In the genomic region with DNA sequence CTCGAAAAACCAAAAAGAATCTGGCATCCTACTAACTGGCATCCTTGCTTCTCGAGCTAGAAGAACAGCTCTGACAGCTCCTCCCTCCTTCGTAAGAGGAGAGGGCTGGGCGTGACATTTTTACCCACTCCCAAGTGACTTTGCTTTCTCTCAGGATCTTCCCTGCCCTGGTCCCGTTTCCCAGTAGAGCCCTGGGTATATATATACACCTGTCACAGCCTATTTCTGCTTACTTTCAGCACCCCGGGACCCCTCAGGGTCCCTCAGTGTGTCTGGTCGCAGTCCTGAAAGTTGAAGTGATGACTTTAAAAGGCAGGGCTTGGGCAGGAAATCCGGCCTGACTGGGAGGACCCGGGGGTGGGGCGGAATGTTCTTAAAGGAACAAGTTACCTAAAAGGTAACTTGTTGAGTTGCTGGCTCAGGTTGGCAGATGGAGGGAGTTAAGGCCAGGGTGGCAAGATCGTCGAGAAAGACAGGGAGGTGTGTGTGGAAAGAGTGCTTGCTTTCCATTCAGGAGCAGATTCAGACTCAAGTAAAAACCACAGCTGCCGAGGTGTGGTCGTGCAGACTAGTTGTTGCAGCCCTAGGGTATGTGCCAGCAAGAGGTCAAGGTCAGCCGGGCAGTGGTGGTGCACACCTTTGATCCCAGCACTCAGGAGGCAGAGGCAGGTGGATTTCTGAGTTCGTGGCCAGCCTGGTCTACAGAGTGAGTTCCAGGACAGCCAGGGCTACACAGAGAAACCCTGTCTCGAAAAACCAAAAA, we compare ENCODE assay signal across 7 mouse cellular contexts. TPM values are rescaled to one million over a fixed set of nuclear protein-coding genes. Genes with fewer than 3 reads are reported as not detected.
DNase-seq lines count a peak whose midpoint lies in the region; ATAC-seq and TF ChIP-seq lines count a peak whose summit lies in the region.

A gene (minus strand): TSS at position 312 of the 763 bp plus-strand sequence.

- peak; percentile 95 for ATAC-seq in inflammation-experienced regulatory T-cells, adult 6 months
- no peak for ATAC-seq in midbrain, embryonic 12.5 days (ENCODE audit: low FRiP score, low read depth)

- peak; percentile 34; the same call in 1 of the 2 replicates for TF ChIP-seq POLR2A in small intestine, adult 2 months (IDR thresholded peaks at IDR 0.05; ENCODE audit: low read depth, low read length)

- peak within 1 kb of the TSS; percentile 61; the same call in 1 of the 2 replicates for H3K27ac ChIP-seq in limb, embryonic 10.5 days
- no peak within 1 kb of the TSS for H3K27ac ChIP-seq in midbrain, embryonic 12.5 days (replicated peaks)
- peak within 1 kb of the TSS; percentile 35 for H3K27ac ChIP-seq in small intestine, adult 2 months (ENCODE audit: insufficient read depth, low read depth, low read length)

- peak within 1 kb of the TSS; percentile 62 for H3K4me3 ChIP-seq in limb, embryonic 10.5 days
- H3K4me3 ChIP-seq in midbrain, embryonic 12.5 days, result peak within 1 kb of the TSS; percentile 42
- H3K4me3 ChIP-seq in small intestine, adult 2 months (ENCODE audit: low read depth, low read length), result peak within 1 kb of the TSS; percentile 65

- H3K4me1 ChIP-seq in limb, embryonic 10.5 days, result peaks cover 14% of the 10 kb centered on the region
- peaks cover 9% of the 10 kb centered on the region; the same call in 1 of the 2 replicates for H3K4me1 ChIP-seq in midbrain, embryonic 12.5 days
- H3K4me1 ChIP-seq in small intestine, adult 2 months (ENCODE audit: control insufficient read depth, insufficient read depth, insufficient read length, low read length), result peaks cover 10% of the 10 kb centered on the region

- H3K4me2 ChIP-seq in midbrain, embryonic 12.5 days (replicated peaks), result peak within 1 kb of the TSS; percentile 46

- no peaks in the 10 kb centered on the region for H3K36me3 ChIP-seq in limb, embryonic 10.5 days
- no peaks in the 10 kb centered on the region for H3K36me3 ChIP-seq in midbrain, embryonic 12.5 days
- no peaks in the 10 kb centered on the region for H3K36me3 ChIP-seq in small intestine, adult 2 months (ENCODE audit: control insufficient read depth, insufficient read depth, low read length)

- no peak for TF ChIP-seq CTCF in small intestine, adult 2 months (IDR thresholded peaks at IDR 0.05; ENCODE audit: extremely low read depth, insufficient read length, insufficient replicate concordance, low read depth, low read length)

- peak; percentile 89 to 96 for DNase-seq in adrenal gland, adult (ENCODE audit: inconsistent age in 2 of 2, low spot score in 1 of 2)
- DNase-seq in embryo, embryonic 10 days (ENCODE audit: low spot score), result peak; percentile 49
- peak; percentile 85 for DNase-seq in gastrocnemius, postnatal 14 days
- DNase-seq in limb, embryonic 10.5 days (ENCODE audit: low spot score), result peak; percentile 77

- H3K27me3 ChIP-seq in limb, embryonic 10.5 days (ENCODE audit: low read depth, poor library complexity, severe bottlenecking), result no peaks in the 10 kb centered on the region
- H3K27me3 ChIP-seq in midbrain, embryonic 12.5 days, result no peaks in the 10 kb centered on the region
- no peaks in the 10 kb centered on the region for H3K27me3 ChIP-seq in small intestine, adult 2 months (ENCODE audit: control insufficient read depth, insufficient read depth, low read length)

- intact Hi-C loops in gastrocnemius, postnatal 14 days (cut with DNase I; ENCODE audit: low total_unique reads), result no loop called here

- H3K9me3 ChIP-seq in limb, embryonic 10.5 days (replicated peaks), result no peaks in the 10 kb centered on the region
- no peaks in the 10 kb centered on the region for H3K9me3 ChIP-seq in midbrain, embryonic 12.5 days

- WGBS in limb, embryonic 10.5 days, result 23% methylated on average over 17 of the region's 17 CpGs
- 25% methylated on average over 17 of the region's 17 CpGs for WGBS in midbrain, embryonic 12.5 days
- 9% methylated on average over 17 of the region's 17 CpGs for WGBS in small intestine, adult 2 months

- H3K9ac ChIP-seq in midbrain, embryonic 12.5 days (replicated peaks), result no peak within 1 kb of the TSS; the same call in 1 of the 2 replicates

RNA-seq across cellular contexts. Expression of the gene that starts here (rescaled TPM):
- total RNA-seq in gastrocnemius, postnatal 14 days (2021), result 1 to 10 TPM; 5.6 to 7.1 TPM
- polyA plus RNA-seq in inflammation-experienced regulatory T-cells, adult 6 months (2017; shearing (Covaris generic)), result 1 to 10 TPM; 1.7 to 2.6 (median 2.1) TPM
- 3.5 and 4.3 TPM in 2 replicates for polyA plus RNA-seq in limb, embryonic 10.5 days (2016; fragmentation: Nextera tagmentation; extraction: Ambion mirVana)
- 3.7 and 5.1 TPM in 2 replicates for polyA plus RNA-seq in midbrain, embryonic 12.5 days (2016; fragmentation: Nextera tagmentation; extraction: Ambion mirVana)
- polyA plus RNA-seq in small intestine, adult 2 months (2012; rRNA removed), result 9.8 and 10.0 TPM in 2 replicates
